Mouse (Mus musculus) heart, postnatal 0 days (tissue): ENCODE measurements at regions not wholly inside any gene's neighbourhood (a gene's known extent, or its start where the extent isn't known, plus 50 kb on each side); places are given as distances from the start of the nearest gene placed in this dataset.

Source experiments
- CTCF ChIP-seq: IDR thresholded peaks from 2 replicates; pipeline ENCODE4 v1.5.1; 2016; ENCODE audit warnings: antibody characterized with exemption, control low read depth, low read depth
- EP300 ChIP-seq: IDR thresholded peaks from 2 replicates; pipeline ENCODE4 v1.6.1; 2016; ENCODE audit warnings: antibody characterized with exemption, low read depth

GRCm38 (mm10) chr13:39225651-39226050, 265.0 kb upstream of the Slc35b3 start:
- TF ChIP-seq CTCF (no peak), EP300 (no peak)
